Comparison of ENCODE assay signal across 25 mouse cellular contexts in the genomic region with DNA sequence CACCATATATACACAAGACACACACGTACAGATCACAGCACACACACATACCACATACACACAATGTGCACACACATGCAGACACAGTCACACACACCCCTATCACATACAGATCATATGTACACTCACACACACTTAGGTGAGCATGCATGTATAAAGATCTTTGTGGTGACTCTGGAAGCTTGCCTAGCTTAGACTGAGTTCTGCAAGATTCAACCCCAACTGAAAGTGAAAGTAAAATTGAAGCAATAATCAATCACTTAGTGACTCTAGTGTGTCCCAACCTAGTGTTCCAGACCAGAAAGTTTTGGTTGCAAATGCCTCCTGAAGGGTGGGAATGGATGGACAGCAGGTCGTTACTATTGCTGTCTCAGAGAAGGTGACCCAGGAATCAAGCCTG.
A peak's percentile ranks its signal among the peaks of the same experiment; 100 is the strongest.
DNase-seq lines count a peak whose midpoint lies in the region; ATAC-seq and TF ChIP-seq lines count a peak whose summit lies in the region.
"Had no signal": no experiment of that assay in that cellular context is flagged by ENCODE, and none has a peak within 500 bp of the region (broad histone marks: within the 10 kb centered on the region; RNA-seq: fewer than 3 reads in every experiment).

No protein-coding gene starts in this region.

- TF ChIP-seq EP300 in CH12.LX (IDR thresholded peaks at IDR 0.05; ENCODE audit: low read length), result no peak

- no peak for TF ChIP-seq CTCF in intestine, postnatal 0 days (IDR thresholded peaks at IDR 0.05; ENCODE audit: low read depth)
- TF ChIP-seq CTCF in CH12.LX (conservative IDR thresholded peaks at IDR 0.05 in 1 of 2, IDR thresholded peaks at IDR 0.05 in 1 of 2; ENCODE audit: low read depth in 2 of 2, low read length in 2 of 2), result no peak

- ATAC-seq in intestine, embryonic 14.5 days (replicated peaks; ENCODE audit: low FRiP score, low TSS enrichment, low read depth), result no peak
- ATAC-seq in intestine, postnatal 0 days, result no peak
- peak; percentile 54 to 57; a peak in 3 of 4 replicates for ATAC-seq in hematopoietic stem cell, adult 5-6 weeks (replicated peaks in 1 of 2; ENCODE audit: insufficient read depth in 1 of 2, low FRiP score in 2 of 2, low TSS enrichment in 1 of 2, low read depth in 1 of 2, poor library complexity in 2 of 2, severe bottlenecking in 2 of 2)
- ATAC-seq in megakaryocyte progenitor cell, adult 5-6 weeks (replicated peaks; ENCODE audit: poor library complexity), result peak; percentile 52
- no peak for ATAC-seq in megakaryocyte-erythroid progenitor cell, adult 5-6 weeks (replicated peaks; ENCODE audit: low FRiP score, low TSS enrichment, poor library complexity, severe bottlenecking)
- ATAC-seq: forebrain, postnatal 0 days; hindbrain, embryonic 16.5 days had no signal

- no peaks in the 10 kb centered on the region for H3K9me3 ChIP-seq in intestine, embryonic 14.5 days (ENCODE audit: control insufficient read depth, low read length)
- no peaks in the 10 kb centered on the region for H3K9me3 ChIP-seq in intestine, postnatal 0 days (ENCODE audit: control insufficient read depth)
- H3K9me3 ChIP-seq in CH12.LX (replicated peaks; ENCODE audit: low read length), result no peaks in the 10 kb centered on the region
- H3K9me3 ChIP-seq: forebrain, embryonic 10.5 days; limb, embryonic 12.5 days; lung, embryonic 15.5 days; midbrain, embryonic 12.5 days had no signal

- H3K9ac ChIP-seq in intestine, embryonic 14.5 days (ENCODE audit: low read length), result no peak overlapping the region
- H3K9ac ChIP-seq in intestine, postnatal 0 days (ENCODE audit: low read depth, low read length), result no peak overlapping the region
- H3K9ac ChIP-seq in CH12.LX (ENCODE audit: insufficient read depth, low read depth), result no peak overlapping the region
- H3K9ac ChIP-seq: forebrain, postnatal 0 days; limb, embryonic 12.5 days; liver, embryonic 14.5 days; lung, embryonic 15.5 days; midbrain, embryonic 12.5 days had no signal

- H3K27ac ChIP-seq in intestine, embryonic 14.5 days (ENCODE audit: low read depth), result no peak overlapping the region
- H3K27ac ChIP-seq in intestine, postnatal 0 days (ENCODE audit: low read depth, low read length), result no peak overlapping the region
- H3K27ac ChIP-seq in CH12.LX (ENCODE audit: insufficient read depth, low read depth), result no peak overlapping the region
- H3K27ac ChIP-seq: forebrain, embryonic 10.5 days; heart, adult 2 months; limb, embryonic 12.5 days; liver, embryonic 14.5 days; lung, embryonic 15.5 days; midbrain, embryonic 12.5 days had no signal

- no peaks in the 10 kb centered on the region for H3K4me1 ChIP-seq in intestine, embryonic 14.5 days (replicated peaks; ENCODE audit: control insufficient read depth, insufficient read depth, low read length)
- H3K4me1 ChIP-seq in intestine, postnatal 0 days (replicated peaks; ENCODE audit: control insufficient read depth, insufficient read depth, low read length), result no peaks in the 10 kb centered on the region
- H3K4me1 ChIP-seq in CH12.LX (ENCODE audit: control insufficient read depth in 1 of 2, insufficient read depth in 2 of 2), result peaks cover 6 to 44% of the 10 kb centered on the region in 2 experiments
- H3K4me1 ChIP-seq: lung, embryonic 15.5 days had no signal

- no peaks in the 10 kb centered on the region for H3K79me2 ChIP-seq in CH12.LX (replicated peaks; ENCODE audit: control insufficient read depth, extremely low read depth, insufficient read depth, poor library complexity, severe bottlenecking)

- TF ChIP-seq POLR2A in CH12.LX (IDR thresholded peaks at IDR 0.05; ENCODE audit: low read depth, low read length), result no peak

- no peaks in the 10 kb centered on the region for H3K36me3 ChIP-seq in intestine, embryonic 14.5 days (ENCODE audit: control insufficient read depth, insufficient read depth, low read length)
- H3K36me3 ChIP-seq in intestine, postnatal 0 days (ENCODE audit: control insufficient read depth, insufficient read depth), result no peaks in the 10 kb centered on the region
- peaks cover 0 to 3% of the 10 kb centered on the region in 2 experiments for H3K36me3 ChIP-seq in CH12.LX (replicated peaks in 1 of 2; ENCODE audit: control insufficient read depth in 1 of 2, insufficient read depth in 1 of 2, low read length in 1 of 2)
- H3K36me3 ChIP-seq: forebrain, embryonic 10.5 days; limb, embryonic 12.5 days; lung, embryonic 15.5 days; midbrain, embryonic 12.5 days had no signal

- dilution Hi-C loops in CH12.LX (cut with MboI; ENCODE audit: extremely low pct_ligation_motif_present, extremely low pct_unique_long_range_greater_than_20kb, low sequenced_read_pairs), result no loop called here

- H3K4me3 ChIP-seq in intestine, embryonic 14.5 days (ENCODE audit: low read depth, low read length), result no peak overlapping the region
- no peak overlapping the region for H3K4me3 ChIP-seq in intestine, postnatal 0 days (ENCODE audit: low read depth, low read length)
- peak overlapping the region in 1 of 3 experiments; percentile 19 for H3K4me3 ChIP-seq in CH12.LX (replicated peaks in 1 of 3; ENCODE audit: low read depth in 2 of 3, low read length in 2 of 3, poor library complexity in 1 of 3)
- H3K4me3 ChIP-seq: forebrain, embryonic 10.5 days; heart, adult 2 months; limb, embryonic 12.5 days; lung, embryonic 15.5 days; midbrain, embryonic 12.5 days had no signal

- peak; percentile 41 for DNase-seq in intestine, embryonic 14.5 days (ENCODE audit: low spot score)
- DNase-seq in CH12.LX (ENCODE audit: extremely low read depth), result peak; percentile 21
- no peak for DNase-seq in layer of hippocampus, postnatal 25 days (ENCODE audit: extremely low spot score in 1 of 2, low spot score in 1 of 2)
- DNase-seq in adrenal gland, postnatal 14 days, result no peak
- DNase-seq: adrenal gland, postnatal 25 days; B cell, adult 2 months; cerebellum, adult 8-10 months; forebrain, postnatal 0 days; gastrocnemius, postnatal 14 days; heart, adult 2 months; heart, postnatal 4 days; kidney, adult 11 months; layer of hippocampus, postnatal 36 days; lung, postnatal 36 days; thymus, postnatal 14 days had no signal

- no peak overlapping the region for H3K4me2 ChIP-seq in intestine, embryonic 14.5 days (ENCODE audit: low read length)
- H3K4me2 ChIP-seq in intestine, postnatal 0 days (replicated peaks; ENCODE audit: low read depth), result no peak overlapping the region
- H3K4me2 ChIP-seq in CH12.LX (ENCODE audit: insufficient read depth, low read depth, poor library complexity, severe bottlenecking), result peak overlapping the region; percentile 73
- H3K4me2 ChIP-seq: limb, embryonic 12.5 days; lung, embryonic 15.5 days; midbrain, embryonic 12.5 days had no signal

- in situ Hi-C loops in CH12.LX (cut with MboI; ENCODE audit: low pct_ligation_motif_present, low pct_unique_long_range_greater_than_20kb, low sequenced_read_pairs), result no loop called here

- no peak for TF ChIP-seq RAD21 in CH12.LX (IDR thresholded peaks at IDR 0.05; ENCODE audit: low read depth, low read length)

- whole genome bisulfite sequencing in intestine, embryonic 14.5 days, result 65% methylated on average over 2 of the region's 2 CpGs
- 80% methylated on average over 2 of the region's 2 CpGs for WGBS in intestine, postnatal 0 days

- no peaks in the 10 kb centered on the region for H3K27me3 ChIP-seq in intestine, embryonic 14.5 days (replicated peaks; ENCODE audit: control insufficient read depth, insufficient read depth, low read length)
- H3K27me3 ChIP-seq in intestine, postnatal 0 days (replicated peaks; ENCODE audit: control insufficient read depth, insufficient read depth, low read length), result no peaks in the 10 kb centered on the region
- H3K27me3 ChIP-seq in CH12.LX (replicated peaks), result no peaks in the 10 kb centered on the region
- H3K27me3 ChIP-seq: limb, embryonic 12.5 days; lung, embryonic 15.5 days had no signal

TF ChIP-seq in CH12.LX, 34 proteins besides CTCF, POLR2A, EP300 and RAD21:
- TF ChIP-seq MAX (IDR thresholded peaks at IDR 0.05; ENCODE audit: low read length), result no peak
- TF ChIP-seq SIN3A (IDR thresholded peaks at IDR 0.05; ENCODE audit: low read length), result no peak
- TF ChIP-seq TBP (conservative IDR thresholded peaks at IDR 0.05; ENCODE audit: low read depth, low read length), result no peak
- no peak for TF ChIP-seq MAZ (IDR thresholded peaks at IDR 0.05; ENCODE audit: low read depth, low read length)
- TF ChIP-seq JUND (conservative IDR thresholded peaks at IDR 0.05; ENCODE audit: low read depth, low read length), result no peak
- no peak for TF ChIP-seq TCF12 (IDR thresholded peaks at IDR 0.05; ENCODE audit: low read depth, low read length)

Comparison
In these comparisons a context has a peak if more than half of its experiments do, and no peak if none do; other contexts are left out.
1. ATAC-seq: peak in hematopoietic stem cell, adult 5-6 weeks (2 of 2) and megakaryocyte progenitor cell, adult 5-6 weeks (single experiment); none in intestine, embryonic 14.5 days (single experiment), intestine, postnatal 0 days (single experiment) and megakaryocyte-erythroid progenitor cell, adult 5-6 weeks (single experiment).
2. DNase-seq: peak in intestine, embryonic 14.5 days (single experiment) and CH12.LX (single experiment); none in layer of hippocampus, postnatal 25 days (0 of 2) and adrenal gland, postnatal 14 days (single experiment).